Mouse (Mus musculus): Measurements from ENCODE around the gene Cep128. TPM values are rescaled to one million over a fixed set of nuclear protein-coding genes. Genes with fewer than 3 reads are reported as not detected.

Gene Cep128
- 1.5 and 2.2 TPM in 2 replicates for polyA plus RNA-seq (2021; fragmentation: Nextera tagmentation)
- long read RNA-seq, experiment 1, full-length matches to known transcripts: 2 of 8 reads
- long read RNA-seq, experiment 1, partial matches to known transcripts: 5 of 8 reads
- long read RNA-seq, experiment 1, other reads (novel, unspliced or antisense): 1 of 8 reads
- long read RNA-seq, experiment 2, full-length matches to known transcripts: 5 of 11 reads
- long read RNA-seq, experiment 2, partial matches to known transcripts: 3 of 11 reads
- long read RNA-seq, experiment 2, other reads (novel, unspliced or antisense): 3 of 11 reads

DNA sequence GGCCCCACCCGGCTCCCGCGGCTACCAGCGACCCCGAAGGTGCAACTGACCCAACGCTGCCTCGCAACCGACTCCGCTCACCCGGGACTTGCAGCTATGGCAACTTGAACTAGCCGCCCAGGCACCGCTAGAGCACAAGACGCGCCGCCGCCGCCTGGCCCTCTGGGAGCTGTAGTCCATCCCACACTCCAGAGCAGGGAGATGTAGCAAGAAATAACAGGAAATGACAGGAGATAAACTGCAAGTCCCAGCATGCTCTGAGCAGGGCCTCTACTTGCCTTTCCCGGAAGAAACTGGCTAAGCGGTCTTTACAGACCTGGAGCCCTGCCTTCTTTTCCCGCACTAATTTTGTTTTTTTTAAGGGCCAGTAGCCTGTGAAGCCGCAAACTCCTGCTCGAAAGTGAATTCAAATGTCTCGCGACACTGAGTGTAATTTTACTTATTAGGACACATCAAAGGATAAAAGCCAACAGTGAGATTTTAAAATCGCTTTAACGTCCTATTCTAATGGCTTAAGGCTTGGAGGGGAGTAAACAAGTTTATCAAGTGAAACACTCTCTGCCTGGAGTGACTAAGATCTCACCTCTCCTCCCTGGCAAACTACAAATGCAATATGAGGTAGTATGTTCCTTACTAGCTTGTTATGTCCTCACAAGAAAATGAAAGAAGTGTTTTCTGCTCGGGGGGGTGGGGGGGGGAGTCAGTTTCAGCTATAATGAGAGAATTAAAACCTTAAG, at the start of gene Cep128, which contains the start of gene Tshr:
TSS of gene Cep128 (minus strand) at position 129 of the 737 bp plus-strand sequence.
TSS of gene Tshr (plus strand) at position 283 of the 737 bp plus-strand sequence.

Small RNA genes lying within 50 kb of the gene (microRNA-seq; reads per million reads assigned to microRNA genes)
- gene Gm44370: not detected

Other genes starting within 250 kb of the Cep128 start
- gene Tshr, start 154 bp upstream of the Cep128 start, polyA plus RNA-seq (2021; fragmentation: Nextera tagmentation): 0.20 and 0.36 TPM in 2 replicates
- gene Gtf2a1, start 206.1 kb upstream of the Cep128 start, polyA plus RNA-seq (2021; fragmentation: Nextera tagmentation): 9.1 and 21.7 TPM in 2 replicates

All from layer of hippocampus, adult 6 months (tissue).